Mouse (Mus musculus) cerebellum, adult 8-10 months (tissue): ENCODE measurements around the gene Specc1.

Source experiments
- DNase-seq: peaks from one replicate; pipeline ENCODE4 v3.0.0; 2022

Gene Specc1

GRCm38 (mm10) chr11:62018315-62019205, 62.0 kb downstream of the Specc1 start:
- DNase-seq = peak; percentile 61

DNA sequence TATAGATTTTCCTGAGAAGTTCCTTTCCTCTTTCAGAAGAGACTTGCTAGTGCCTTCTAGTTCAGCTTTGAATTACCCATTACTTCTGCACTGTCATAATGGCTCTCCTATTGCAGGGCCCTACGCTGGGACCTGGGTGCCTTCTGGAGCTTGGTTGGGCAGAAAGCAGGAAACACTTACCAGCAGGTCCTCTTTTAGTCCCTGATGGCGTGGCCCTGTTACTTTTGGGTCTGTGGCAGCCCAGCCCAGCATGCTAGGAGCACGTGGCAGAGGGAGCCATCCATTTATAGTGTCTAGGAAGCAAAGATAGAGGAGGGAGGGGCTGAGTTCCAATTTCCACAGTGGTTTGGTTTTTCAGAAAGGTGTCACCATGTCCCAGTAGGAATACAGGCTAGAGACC, 63.3 kb downstream of the Specc1 start:
- DNase-seq = peak; percentile 37

DNA sequence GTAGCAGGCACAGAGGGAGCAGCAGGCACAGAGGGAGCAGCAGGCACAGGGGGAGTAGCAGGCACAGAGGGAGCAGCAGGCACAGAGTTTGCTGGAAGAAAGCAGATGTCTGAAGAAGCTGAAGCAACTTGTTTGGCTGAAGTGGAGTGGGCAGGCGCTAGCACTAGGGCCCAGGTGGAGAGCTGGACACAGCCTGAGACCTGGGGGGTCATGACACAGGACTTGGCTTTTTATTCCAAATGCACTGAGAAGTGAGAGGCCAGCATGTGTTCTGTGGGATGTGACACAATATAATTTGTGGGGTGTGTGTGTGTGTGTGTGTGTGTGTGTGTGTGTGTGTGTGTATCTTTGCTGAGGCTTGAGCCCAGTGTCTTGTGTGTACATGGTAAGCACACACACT, 64.3 kb downstream of the Specc1 start:
- DNase-seq = no peak

GRCm38 (mm10) chr11:62022105-62022504, 65.5 kb downstream of the Specc1 start:
- DNase-seq = no peak

- DNase-seq = no peak
Measured at GRCm38 (mm10) chr11:62022718-62023493, 66.3 kb downstream of the Specc1 start.

GRCm38 (mm10) chr11:62023494-62024233, 67.1 kb downstream of the Specc1 start:
- peak; percentile 40 for DNase-seq

DNA sequence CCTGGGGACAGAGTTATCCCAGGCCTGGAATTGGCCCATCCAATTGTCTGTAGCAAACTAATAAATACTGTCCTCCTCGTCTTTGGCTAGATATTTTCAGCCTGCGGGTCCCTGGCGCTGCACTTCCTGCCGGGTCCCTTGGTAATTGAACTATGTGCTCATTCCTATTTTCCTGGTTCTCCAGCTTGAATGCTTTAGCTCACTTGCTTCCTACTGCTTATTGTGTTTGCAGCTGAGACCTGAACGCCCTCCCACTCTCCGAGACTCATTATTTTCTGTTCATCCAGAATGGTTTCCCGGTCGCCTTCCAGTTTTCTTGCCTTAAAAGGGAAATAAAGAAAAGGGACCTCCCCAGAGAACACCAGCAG, 67.7 kb downstream of the Specc1 start:
- DNase-seq = peak; percentile 36

DNA sequence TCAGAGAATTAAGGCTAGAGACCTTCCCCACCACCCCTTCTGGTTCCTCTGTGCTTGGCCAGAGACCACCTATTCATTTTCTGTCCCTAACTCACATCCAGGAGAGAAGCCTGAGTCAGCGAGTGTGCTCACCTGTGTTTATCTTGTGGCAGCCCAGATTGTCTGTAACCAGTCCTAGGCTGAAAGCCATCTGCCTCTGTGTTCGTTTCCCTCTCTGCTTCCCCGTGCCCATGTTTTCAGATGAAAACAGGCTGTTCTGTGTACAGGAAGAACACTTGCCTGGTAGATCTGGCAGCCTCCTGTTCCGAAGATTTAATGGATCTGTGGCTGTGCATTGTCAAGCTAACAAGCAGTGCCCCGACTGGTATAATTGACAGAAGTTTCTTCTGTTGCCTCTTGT, 68.4 kb downstream of the Specc1 start:
- DNase-seq = peak; percentile 68

- no peak for DNase-seq
Measured at GRCm38 (mm10) chr11:62025770-62026169, 69.2 kb downstream of the Specc1 start.

DNA sequence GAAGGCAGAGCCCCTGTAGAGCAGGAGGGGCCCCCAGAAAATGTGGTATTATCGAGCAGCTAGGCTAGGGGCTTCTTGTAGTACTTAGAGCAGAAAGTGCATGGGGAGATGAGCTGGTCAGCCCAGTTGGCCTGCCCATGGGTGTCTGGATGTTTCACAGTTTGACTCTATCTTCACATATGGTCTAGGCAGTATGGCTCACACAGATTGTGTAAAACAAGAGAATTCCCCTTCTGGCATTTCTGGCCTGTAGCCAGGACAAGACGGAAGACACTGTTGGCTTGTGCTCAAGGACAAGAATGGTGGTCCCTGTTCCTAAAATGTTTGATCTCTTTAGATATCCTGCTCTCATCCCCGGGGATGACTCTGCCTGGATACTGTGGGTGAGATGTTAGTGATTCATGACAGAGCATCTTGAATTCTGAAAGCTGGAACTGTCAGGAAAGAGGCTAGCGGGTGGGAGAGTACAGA, 69.8 kb downstream of the Specc1 start:
- DNase-seq = peak; percentile 85

DNA sequence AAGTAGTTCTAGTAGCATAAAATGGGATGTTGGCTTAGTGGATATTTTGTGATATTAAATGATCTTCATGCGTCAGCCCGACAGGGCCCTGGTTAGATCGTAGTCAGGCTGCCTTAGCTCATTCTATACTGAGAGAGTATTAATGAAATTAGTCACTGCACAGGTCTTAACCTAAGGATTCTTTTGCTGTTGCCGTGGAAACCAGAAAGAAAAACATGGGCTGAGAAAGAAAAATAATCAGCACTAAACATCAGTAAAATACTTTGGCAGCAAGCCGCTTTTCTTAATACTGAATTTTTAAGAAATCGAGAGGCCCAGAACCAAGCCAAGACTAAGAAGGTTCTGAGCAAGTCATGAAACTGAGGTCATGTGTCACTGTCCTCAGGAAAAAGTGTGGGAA, 70.7 kb downstream of the Specc1 start:
- DNase-seq = no peak

- no peak for DNase-seq
Measured at GRCm38 (mm10) chr11:62027705-62028104, 71.1 kb downstream of the Specc1 start.

DNA sequence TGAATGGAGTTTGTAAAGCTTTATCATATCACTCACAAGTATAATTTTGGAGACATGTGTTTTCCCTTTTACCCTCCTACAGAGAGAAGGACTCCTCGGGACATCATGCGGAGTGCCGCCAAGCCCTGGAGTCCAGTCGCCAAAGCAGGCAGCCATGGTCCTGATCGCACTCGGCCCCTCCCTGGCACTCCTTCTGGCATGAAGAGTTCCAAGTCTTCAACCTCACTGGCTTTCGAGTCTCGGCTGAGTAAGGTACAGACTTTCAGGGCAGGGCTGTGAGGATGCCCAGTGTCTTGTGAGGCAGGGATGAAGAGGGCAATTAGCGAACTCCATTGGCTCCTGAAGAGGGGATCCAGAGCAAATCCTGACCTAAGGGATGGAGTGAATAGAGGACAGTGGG, 72.6 kb downstream of the Specc1 start:
- DNase-seq = peak; percentile 45

DNA sequence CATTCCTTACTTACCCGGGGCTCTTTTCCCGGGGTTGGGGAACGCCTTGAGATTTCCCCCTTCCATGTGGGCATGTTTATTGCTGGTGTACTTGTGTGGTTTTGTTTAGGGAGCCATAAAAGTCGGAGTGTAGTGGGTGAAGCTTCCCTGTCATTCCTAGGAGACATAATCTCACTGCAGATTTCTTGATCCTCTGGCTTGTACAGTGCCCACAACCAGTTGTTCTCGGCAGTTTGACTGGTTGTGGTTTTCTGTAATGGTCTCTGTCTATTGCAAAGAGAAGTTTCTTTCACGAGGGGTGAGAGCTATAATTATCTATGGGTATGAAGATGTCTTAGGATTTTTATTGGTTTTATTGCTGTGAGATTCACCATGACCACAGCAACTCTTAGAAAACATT, 78.0 kb downstream of the Specc1 start:
- DNase-seq = no peak

DNA sequence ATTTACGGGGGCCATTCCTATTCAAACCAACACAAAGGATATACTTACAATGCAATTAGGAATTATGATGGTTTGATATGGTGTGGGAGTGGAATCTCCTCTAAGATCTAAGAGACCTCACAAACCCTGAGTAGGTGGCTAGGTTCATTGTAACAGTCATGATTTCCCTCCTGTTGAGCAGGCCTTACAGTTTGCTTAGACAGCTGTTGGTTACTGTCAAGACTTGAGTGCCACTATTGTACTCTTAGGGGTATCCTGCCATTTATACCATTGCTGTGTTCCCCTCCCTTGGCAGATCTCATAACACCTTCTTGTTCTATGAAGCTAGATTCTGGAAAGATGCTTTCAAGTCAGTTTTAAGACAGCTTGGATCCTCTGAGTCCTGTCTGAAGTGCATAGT, 78.7 kb downstream of the Specc1 start:
- DNase-seq = no peak

GRCm38 (mm10) chr11:62040122-62040521, 83.6 kb downstream of the Specc1 start:
- DNase-seq = no peak

- peak; percentile 31 for DNase-seq
Measured at GRCm38 (mm10) chr11:62044627-62045026, 88.1 kb downstream of the Specc1 start.

DNA sequence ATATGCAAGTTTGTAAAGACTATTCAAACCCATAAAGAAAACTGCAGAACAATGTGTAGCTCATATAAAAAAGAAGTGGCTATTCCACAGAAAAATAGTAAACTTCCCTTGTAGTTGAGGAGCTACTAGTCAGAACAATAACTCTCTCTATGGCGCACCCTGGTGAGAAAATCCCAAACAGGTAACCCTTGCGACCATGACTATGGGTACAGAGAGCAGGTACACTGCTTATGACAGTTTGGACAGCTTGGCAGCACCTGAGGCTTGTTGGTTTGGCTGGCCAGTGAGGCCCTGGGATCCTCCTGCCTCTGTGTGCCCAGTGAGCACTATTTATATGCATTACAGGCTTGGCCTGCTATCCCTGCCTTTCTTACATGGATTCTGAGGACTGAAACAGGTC, 89.4 kb downstream of the Specc1 start:
- no peak for DNase-seq

GRCm38 (mm10) chr11:62047817-62048640, 91.5 kb downstream of the Specc1 start:
- peak; percentile 75 for DNase-seq

- DNase-seq = no peak
Measured at GRCm38 (mm10) chr11:62049170-62049569, 92.6 kb downstream of the Specc1 start.

GRCm38 (mm10) chr11:62050356-62051330, 94.1 kb downstream of the Specc1 start:
- no peak for DNase-seq
